In the genomic region with DNA sequence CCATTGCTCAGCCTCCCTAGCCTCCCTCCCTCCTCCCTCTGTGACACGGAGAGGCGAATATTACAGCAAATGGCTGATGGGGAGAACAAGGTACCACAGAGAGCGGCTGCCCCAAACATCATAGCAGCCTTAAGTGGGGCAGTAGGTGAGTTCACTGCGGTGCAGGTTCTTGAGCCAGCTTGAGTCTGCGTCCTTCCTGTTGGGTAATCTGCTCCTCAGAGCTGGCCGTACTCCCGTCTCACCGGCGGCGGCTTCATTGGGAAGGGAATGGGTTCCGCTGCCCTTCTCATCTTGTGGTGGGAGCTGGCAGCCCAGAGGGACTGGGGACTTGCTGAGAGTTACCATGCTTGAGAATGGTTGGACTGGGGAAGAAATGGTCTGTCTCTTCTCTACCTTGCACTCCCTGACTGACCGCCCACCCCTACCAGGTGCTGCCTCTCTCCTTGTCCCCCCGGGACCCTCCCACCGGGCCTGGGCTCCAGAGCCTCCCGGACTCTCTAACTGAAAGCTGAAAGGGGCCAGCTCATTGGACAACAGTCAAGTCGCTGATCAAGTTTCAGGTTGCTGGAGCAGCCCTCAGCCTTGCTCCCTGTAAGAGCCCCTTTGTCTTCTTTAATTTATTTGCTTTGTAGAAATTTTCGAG, we compare ENCODE assay signal across 9 mouse cellular contexts. TPM values are rescaled to one million over a fixed set of nuclear protein-coding genes. Genes with fewer than 3 reads are reported as not detected.
DNase-seq lines count a peak whose midpoint lies in the region; ATAC-seq and TF ChIP-seq lines count a peak whose summit lies in the region.
"Had no signal": no experiment of that assay in that cellular context is flagged by ENCODE, and none has a peak within 500 bp of the region (broad histone marks: within the 10 kb centered on the region; RNA-seq: fewer than 3 reads in every experiment).

No protein-coding gene starts in this region.

- DNase-seq in forebrain, postnatal 0 days = no peak
- DNase-seq in neural tube, embryonic 11.5 days (ENCODE audit: low spot score) = no peak
- DNase-seq in neural tube, embryonic 10.5 days (ENCODE audit: extremely low spot score, low spot score) = no peak
- peak; percentile 75 to 78 for DNase-seq in lung, adult 18-20 months
- no peak for DNase-seq in spleen, adult 12 weeks (ENCODE audit: low spot score)
- DNase-seq in cerebellum, postnatal 4 days (ENCODE audit: low spot score in 2 of 2) = no peak
- no peak for DNase-seq in thymus, adult 18-20 months

- 11% methylated on average over 17 of the region's 17 CpGs for WGBS in forebrain, embryonic 13.5 days
- 16% methylated on average over 17 of the region's 17 CpGs for WGBS in forebrain, postnatal 0 days
- WGBS in neural tube, embryonic 11.5 days = 4% methylated on average over 17 of the region's 17 CpGs

- H3K4me2 ChIP-seq in forebrain, embryonic 13.5 days = peak overlapping the region; percentile 5; the same call in 1 of the 2 replicates
- no peak overlapping the region; the same call in 1 of the 2 replicates for H3K4me2 ChIP-seq in forebrain, postnatal 0 days (ENCODE audit: low read depth)
- H3K4me2 ChIP-seq in neural tube, embryonic 11.5 days (ENCODE audit: low read depth) = peak overlapping the region; percentile 25

- H3K4me3 ChIP-seq in forebrain, embryonic 13.5 days = no peak overlapping the region
- H3K4me3 ChIP-seq in forebrain, postnatal 0 days (ENCODE audit: low read depth, low read length) = no peak overlapping the region
- H3K4me3 ChIP-seq in neural tube, embryonic 11.5 days (ENCODE audit: low read depth, low read length) = no peak overlapping the region

- H3K4me1 ChIP-seq in forebrain, embryonic 13.5 days = peaks cover 44% of the 10 kb centered on the region
- peaks cover 14% of the 10 kb centered on the region; the same call in 1 of the 2 replicates for H3K4me1 ChIP-seq in forebrain, postnatal 0 days (ENCODE audit: insufficient read depth)
- H3K4me1 ChIP-seq in neural tube, embryonic 11.5 days (ENCODE audit: control insufficient read depth, insufficient read depth, low read length) = peaks cover 26% of the 10 kb centered on the region

- H3K27me3 ChIP-seq in forebrain, embryonic 13.5 days = peaks cover 13% of the 10 kb centered on the region
- H3K27me3 ChIP-seq in forebrain, postnatal 0 days (ENCODE audit: insufficient read depth, low read length) = no peaks in the 10 kb centered on the region
- no peaks in the 10 kb centered on the region for H3K27me3 ChIP-seq in neural tube, embryonic 11.5 days (ENCODE audit: control insufficient read depth, insufficient read depth, low read length)

- H3K9me3 ChIP-seq in forebrain, embryonic 13.5 days (replicated peaks) = no peaks in the 10 kb centered on the region
- no peaks in the 10 kb centered on the region for H3K9me3 ChIP-seq in forebrain, postnatal 0 days (ENCODE audit: low read length)
- no peaks in the 10 kb centered on the region for H3K9me3 ChIP-seq in neural tube, embryonic 11.5 days (ENCODE audit: control insufficient read depth, low read length)

- no peak overlapping the region for H3K27ac ChIP-seq in forebrain, embryonic 13.5 days
- H3K27ac ChIP-seq in forebrain, postnatal 0 days (ENCODE audit: low read depth, low read length) = no peak overlapping the region
- H3K27ac ChIP-seq in neural tube, embryonic 11.5 days (ENCODE audit: low read depth, low read length) = no peak overlapping the region
- H3K27ac ChIP-seq: liver, embryonic 14.5 days had no signal

- no peak for ATAC-seq in forebrain, embryonic 13.5 days
- ATAC-seq in forebrain, postnatal 0 days = no peak
- ATAC-seq in neural tube, embryonic 11.5 days (ENCODE audit: insufficient read depth, low FRiP score, low TSS enrichment) = no peak

- no peak overlapping the region for H3K9ac ChIP-seq in forebrain, embryonic 13.5 days
- no peak overlapping the region for H3K9ac ChIP-seq in forebrain, postnatal 0 days
- H3K9ac ChIP-seq in neural tube, embryonic 11.5 days (ENCODE audit: low read length) = no peak overlapping the region
- H3K9ac ChIP-seq: liver, embryonic 14.5 days had no signal

- no peak for TF ChIP-seq CTCF in forebrain, postnatal 0 days (IDR thresholded peaks at IDR 0.05; ENCODE audit: low read depth)

- H3K36me3 ChIP-seq in forebrain, embryonic 13.5 days (ENCODE audit: poor library complexity, severe bottlenecking) = no peaks in the 10 kb centered on the region
- H3K36me3 ChIP-seq in forebrain, postnatal 0 days (ENCODE audit: insufficient read depth) = no peaks in the 10 kb centered on the region
- no peaks in the 10 kb centered on the region for H3K36me3 ChIP-seq in neural tube, embryonic 11.5 days (ENCODE audit: control insufficient read depth, insufficient read depth, low read length)

RNA-seq across cellular contexts. Expression of gene Asap3, which starts 14.1 kb away (rescaled TPM):
- polyA plus RNA-seq in forebrain, embryonic 13.5 days (2015; fragmentation: Nextera tagmentation; extraction: Ambion mirVana) = 2.9 and 3.9 TPM in 2 replicates
- total RNA-seq in forebrain, postnatal 0 days (2014; rRNA removed) = 3.5 and 3.8 TPM in 2 replicates
- polyA plus RNA-seq in forebrain, postnatal 0 days (2015; fragmentation: Nextera tagmentation; extraction: Ambion mirVana) = 2.0 and 2.5 TPM in 2 replicates
- polyA plus RNA-seq in neural tube, embryonic 11.5 days (2014; fragmentation: Nextera tagmentation; extraction: Ambion mirVana) = 6.9 and 7.5 TPM in 2 replicates

RNA-seq across cellular contexts. Expression of gene Tcea3, which starts 27.3 kb away (rescaled TPM):
- polyA plus RNA-seq in forebrain, embryonic 13.5 days (2015; fragmentation: Nextera tagmentation; extraction: Ambion mirVana) = 0.52 and 0.66 TPM in 2 replicates
- total RNA-seq in forebrain, postnatal 0 days (2014; rRNA removed) = 0.31 and 0.48 TPM in 2 replicates
- polyA plus RNA-seq in forebrain, postnatal 0 days (2015; fragmentation: Nextera tagmentation; extraction: Ambion mirVana) = 1.6 and 1.9 TPM in 2 replicates
- polyA plus RNA-seq in neural tube, embryonic 11.5 days (2014; fragmentation: Nextera tagmentation; extraction: Ambion mirVana) = 6.5 and 7.4 TPM in 2 replicates

RNA-seq across cellular contexts. Expression of gene E2f2, which starts 48.1 kb away (rescaled TPM):
- 9.7 and 11.3 TPM in 2 replicates for polyA plus RNA-seq in forebrain, embryonic 13.5 days (2015; fragmentation: Nextera tagmentation; extraction: Ambion mirVana)
- total RNA-seq in forebrain, postnatal 0 days (2014; rRNA removed) = 0.85 and 1.2 TPM in 2 replicates
- polyA plus RNA-seq in forebrain, postnatal 0 days (2015; fragmentation: Nextera tagmentation; extraction: Ambion mirVana) = 0.84 and 1.4 TPM in 2 replicates
- 7.2 and 7.6 TPM in 2 replicates for polyA plus RNA-seq in neural tube, embryonic 11.5 days (2014; fragmentation: Nextera tagmentation; extraction: Ambion mirVana)

Comparison
In these comparisons a context has a peak if more than half of its experiments do, and no peak if none do; other contexts are left out.
1. DNase-seq: peak in lung, adult 18-20 months (2 of 2); none in forebrain, postnatal 0 days (single experiment), neural tube, embryonic 11.5 days (single experiment), neural tube, embryonic 10.5 days (single experiment), spleen, adult 12 weeks (single experiment), cerebellum, postnatal 4 days (0 of 2) and thymus, adult 18-20 months (0 of 2).